Mouse (Mus musculus): Measurements from ENCODE around the gene Dlg2.

Dlg2 gene

DNA sequence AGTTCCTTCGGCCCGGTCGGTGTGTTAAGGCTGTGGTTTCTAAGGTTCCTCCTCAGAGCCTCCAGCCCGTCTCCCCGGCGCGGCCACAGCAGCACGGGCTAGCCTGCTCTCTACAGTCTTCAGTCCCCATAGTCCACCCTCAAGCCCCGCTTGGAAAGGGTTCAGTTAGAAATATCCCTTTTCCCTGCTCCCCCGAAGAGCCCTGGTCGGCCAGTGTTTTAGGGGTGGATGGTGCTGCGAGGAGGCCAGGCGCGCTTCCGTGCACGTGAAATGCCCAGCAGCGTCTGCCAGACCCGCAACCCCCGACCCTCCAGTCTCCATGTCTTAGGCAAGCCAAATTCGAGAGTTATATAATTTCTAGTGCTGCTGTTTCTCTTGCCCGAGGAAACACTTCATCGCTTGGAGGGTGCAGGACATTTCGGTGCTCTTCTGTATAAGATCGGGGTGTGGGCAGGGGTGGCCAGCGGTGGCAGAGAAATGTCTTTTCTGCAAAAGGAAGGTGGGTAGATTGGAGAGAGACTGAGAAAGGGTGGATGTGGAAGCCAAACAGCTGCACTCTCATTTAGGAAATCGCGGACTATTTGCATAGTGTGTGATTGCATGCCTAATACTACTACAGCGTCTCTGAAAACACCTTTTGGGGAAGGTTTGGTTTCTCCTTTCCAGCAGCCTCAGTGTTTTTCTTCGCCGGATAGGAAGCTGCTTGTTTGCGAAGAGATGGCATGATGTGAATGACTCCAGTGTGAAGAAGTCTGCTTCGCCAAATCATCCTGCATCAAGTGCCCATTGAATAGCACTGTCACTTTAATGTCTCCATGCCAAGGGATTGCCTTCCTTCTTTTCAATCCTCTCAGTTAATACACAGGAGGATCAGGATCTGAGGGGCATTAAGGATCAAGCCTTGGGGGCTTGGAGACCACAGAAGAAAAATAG is at the start of gene Dlg2:
Dlg2 (plus strand) TSS at position 360 of the 933 bp plus-strand sequence.
- DNase-seq (ENCODE audit: low read depth, low spot score), result no peak

DNA sequence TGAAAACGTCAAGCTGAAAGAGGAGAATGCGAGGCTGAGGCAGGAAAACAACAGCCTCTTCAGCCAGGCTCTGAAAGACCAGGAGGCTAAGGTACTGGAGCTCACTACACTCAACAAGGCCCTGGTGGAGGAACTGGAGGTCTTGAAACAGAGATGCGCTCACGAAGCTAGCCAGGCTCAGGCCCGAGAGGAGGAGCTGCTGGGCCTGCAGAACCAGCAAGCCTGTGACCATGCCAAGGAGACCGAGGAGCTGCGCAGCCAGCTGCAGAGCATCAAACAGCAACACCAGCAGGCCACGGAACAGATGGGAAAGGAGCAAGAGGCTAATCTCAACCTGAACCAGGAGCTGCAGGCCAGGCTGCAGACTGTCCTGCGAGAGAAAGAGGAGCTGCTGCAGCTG is 49.5 kb upstream of the Dlg2 start:
- DNase-seq (ENCODE audit: low read depth, low spot score), result no peak

DNA sequence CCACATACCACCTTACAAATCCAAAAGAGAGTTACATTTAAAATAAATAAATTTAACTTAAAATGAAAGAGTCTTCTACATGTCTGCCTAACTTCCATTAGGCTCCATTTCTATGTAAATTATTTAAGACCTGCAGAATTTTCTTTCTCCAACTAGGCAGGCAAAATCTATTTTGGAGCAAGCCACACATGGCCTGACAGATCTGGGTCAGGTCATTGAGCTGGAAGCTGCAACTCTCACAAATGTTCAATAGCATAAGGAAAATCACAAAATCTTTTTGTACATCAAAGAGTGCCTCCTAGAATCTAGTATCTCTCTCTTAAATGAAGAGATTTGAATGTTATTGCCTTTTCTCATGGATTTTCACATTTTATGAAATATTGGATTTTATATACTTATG is 44.3 kb upstream of the Dlg2 start:
- DNase-seq (ENCODE audit: low read depth, low spot score), result no peak

DNA sequence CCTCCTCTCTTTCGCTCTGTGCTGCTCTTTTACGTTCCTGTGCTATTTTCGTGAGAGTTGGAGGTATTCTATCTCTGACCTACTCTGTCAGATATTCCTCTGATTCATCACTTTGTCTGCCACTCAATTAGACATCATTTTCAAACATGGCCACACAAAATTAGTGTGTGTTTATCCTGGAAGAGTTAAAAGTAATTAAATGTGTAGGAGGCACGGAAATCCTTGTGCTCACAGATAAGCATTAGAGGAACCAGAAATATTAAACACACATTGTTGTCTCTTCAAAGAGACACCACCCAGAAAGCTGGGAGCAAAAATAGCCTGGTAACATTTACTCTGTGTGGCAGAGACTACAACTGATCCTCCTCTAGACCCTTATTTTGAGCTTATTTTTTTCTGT is 36.4 kb upstream of the Dlg2 start:
- DNase-seq (ENCODE audit: low read depth, low spot score), result no peak

- no peak for DNase-seq (ENCODE audit: low read depth, low spot score)
Measured at GRCm38 (mm10) chr7:90442070-90442469, 34.4 kb upstream of the Dlg2 start.

DNA sequence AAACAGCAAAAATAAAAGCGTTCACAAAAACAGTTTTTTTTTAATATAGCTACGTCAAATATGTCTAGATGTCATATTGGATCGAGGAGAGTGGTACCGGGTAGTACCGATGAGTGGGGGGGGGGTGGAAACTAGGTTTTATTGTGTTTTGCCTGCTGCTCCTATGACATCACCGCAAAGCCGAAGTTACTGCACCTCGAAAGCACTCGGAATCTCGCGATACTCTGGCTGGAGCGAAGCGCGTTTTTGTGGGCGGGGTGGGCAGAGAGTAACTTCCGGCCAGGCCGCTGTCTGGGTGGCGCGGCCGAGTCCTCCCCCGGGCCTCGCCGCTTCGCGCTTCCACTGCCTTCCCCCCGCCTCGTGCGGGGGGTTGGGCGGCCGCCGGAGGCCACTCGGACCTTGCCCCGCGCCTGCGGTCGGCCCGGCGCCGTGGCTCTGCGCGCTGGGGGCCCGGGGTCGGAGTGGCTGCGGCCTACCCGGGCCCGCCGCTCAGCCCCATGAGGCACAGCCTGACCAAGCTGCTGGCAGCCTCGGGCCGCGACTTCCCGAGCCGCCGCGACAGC is 33.9 kb upstream of the Dlg2 start, which contains the start of gene Crebzf:
Crebzf (plus strand) TSS at position 212 of the 563 bp plus-strand sequence.
- peak; percentile 97 for DNase-seq (ENCODE audit: low read depth, low spot score)

GRCm38 (mm10) chr7:90443101-90444091 is 33.1 kb upstream of the Dlg2 start:
- peak; percentile 80 for DNase-seq (ENCODE audit: low read depth, low spot score)

GRCm38 (mm10) chr7:90444206-90444605 is 32.3 kb upstream of the Dlg2 start:
- peak; percentile 46 for DNase-seq (ENCODE audit: low read depth, low spot score)

- DNase-seq (ENCODE audit: low read depth, low spot score), result peak; percentile 60
Measured at GRCm38 (mm10) chr7:90456149-90456844, 20.2 kb upstream of the Dlg2 start.

DNA sequence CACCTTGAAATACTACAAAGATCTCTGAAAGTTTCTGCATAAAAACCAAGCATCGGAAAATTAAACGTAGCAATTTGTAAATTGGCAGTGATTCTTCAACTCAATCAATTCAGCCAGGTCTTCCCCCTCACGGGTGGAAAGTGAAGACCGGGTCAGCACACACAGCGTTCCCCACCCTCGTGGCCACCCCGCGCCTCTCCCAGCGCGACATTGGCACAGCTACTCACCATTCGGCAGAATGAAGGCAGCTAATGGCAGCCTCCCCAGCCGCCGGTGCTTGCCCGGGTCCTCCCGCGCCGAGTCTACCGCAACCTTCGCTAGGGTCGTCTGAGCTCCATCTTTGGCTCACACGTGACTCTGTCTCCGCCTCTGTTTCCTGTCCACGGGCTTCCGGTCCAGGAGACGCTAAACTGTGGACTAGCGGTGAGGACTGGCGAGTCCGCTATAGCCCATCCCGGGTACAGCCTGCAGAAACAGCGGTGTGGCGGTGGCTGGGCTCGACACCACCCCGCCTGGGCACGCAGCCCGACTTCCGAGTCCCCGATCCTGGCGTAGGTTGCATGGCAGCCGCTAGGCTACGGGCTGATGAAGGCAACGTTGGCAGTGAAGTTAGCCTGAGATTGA is 19.5 kb upstream of the Dlg2 start, which contains the start of gene Tmem126a:
Tmem126a (minus strand) TSS at position 385 of the 624 bp plus-strand sequence.
- peak; percentile 91 for DNase-seq (ENCODE audit: low read depth, low spot score)

DNA sequence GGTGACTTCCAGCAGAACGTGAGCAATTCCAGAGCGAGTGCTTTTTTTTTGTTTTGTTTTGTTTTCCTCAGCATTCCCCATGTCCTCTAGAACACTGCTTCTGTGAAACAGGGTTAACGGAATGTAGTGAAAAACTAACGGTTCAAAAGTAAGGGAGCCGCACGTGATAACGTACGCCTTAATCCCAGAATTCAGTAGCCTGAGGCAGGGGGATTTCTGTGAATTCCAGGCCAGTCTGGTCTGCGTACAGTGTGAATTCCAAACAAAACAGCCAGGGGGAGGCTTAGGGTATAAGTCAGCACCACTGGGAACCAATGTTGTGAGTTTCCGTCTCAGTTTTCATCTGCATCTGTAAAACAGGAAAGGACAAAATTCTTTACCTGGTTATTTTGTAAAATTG is 19.0 kb upstream of the Dlg2 start:
- no peak for DNase-seq (ENCODE audit: low read depth, low spot score)

GRCm38 (mm10) chr7:90460330-90460729 is 16.1 kb upstream of the Dlg2 start:
- DNase-seq (ENCODE audit: low read depth, low spot score), result no peak

GRCm38 (mm10) chr7:90460930-90461329 is 15.5 kb upstream of the Dlg2 start:
- no peak for DNase-seq (ENCODE audit: low read depth, low spot score)

GRCm38 (mm10) chr7:90461441-90461840 is 15.0 kb upstream of the Dlg2 start:
- no peak for DNase-seq (ENCODE audit: low read depth, low spot score)

- no peak for DNase-seq (ENCODE audit: low read depth, low spot score)
Measured at GRCm38 (mm10) chr7:90473511-90473910, 3.0 kb upstream of the Dlg2 start.

DNA sequence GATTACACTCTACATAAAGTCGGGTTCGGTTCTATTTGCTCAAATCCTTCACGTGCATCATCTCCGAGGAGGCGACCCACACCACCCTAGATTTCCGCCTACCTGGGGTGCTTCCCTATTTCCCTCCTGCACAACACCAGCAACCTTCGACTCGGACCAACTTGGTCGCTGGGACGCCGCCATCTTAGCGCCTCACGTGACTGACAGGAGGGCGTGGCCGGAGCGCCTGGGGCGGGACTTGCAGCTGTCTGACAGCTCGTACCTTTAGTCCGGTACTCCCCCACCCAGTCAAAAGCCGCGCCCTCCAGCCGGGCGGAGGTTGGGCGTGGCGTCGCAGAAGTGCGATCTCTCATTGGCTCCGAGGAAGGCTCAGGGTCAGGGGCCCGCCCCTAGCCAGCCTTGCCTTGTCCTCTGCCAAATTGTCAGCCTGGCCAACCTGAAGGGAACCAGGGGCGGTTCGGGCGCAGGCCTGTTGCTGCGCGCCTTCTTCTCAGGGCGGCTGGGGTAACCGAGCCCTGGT is 619 bp upstream of the Dlg2 start, which contains the start of gene Tmem126b:
Tmem126b (minus strand) TSS at position 209 of the 520 bp plus-strand sequence.
- DNase-seq (ENCODE audit: low read depth, low spot score), result peak; percentile 99

- no peak for DNase-seq (ENCODE audit: low read depth, low spot score)
Measured at GRCm38 (mm10) chr7:90482607-90483006, 6.1 kb downstream of the Dlg2 start.

DNA sequence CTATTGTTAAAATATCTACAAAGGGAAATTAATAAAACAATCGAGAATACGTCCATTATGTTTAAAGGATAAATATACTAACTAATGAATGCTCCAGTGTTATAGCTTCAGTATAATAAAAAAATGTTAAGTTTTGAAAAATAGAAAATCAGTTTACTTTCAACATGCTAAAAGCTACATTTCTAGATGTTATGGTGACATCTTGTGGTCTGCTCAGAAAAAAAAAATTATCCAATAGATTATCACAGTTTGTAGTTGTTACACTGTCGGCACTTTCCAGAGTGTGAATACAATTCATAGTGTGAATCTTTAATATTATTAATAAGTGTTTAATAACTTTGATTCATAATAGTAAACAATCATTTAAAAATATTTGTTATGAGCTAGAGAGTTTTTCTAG is 31.7 kb downstream of the Dlg2 start:
- DNase-seq (ENCODE audit: low read depth, low spot score), result peak; percentile 20

DNA sequence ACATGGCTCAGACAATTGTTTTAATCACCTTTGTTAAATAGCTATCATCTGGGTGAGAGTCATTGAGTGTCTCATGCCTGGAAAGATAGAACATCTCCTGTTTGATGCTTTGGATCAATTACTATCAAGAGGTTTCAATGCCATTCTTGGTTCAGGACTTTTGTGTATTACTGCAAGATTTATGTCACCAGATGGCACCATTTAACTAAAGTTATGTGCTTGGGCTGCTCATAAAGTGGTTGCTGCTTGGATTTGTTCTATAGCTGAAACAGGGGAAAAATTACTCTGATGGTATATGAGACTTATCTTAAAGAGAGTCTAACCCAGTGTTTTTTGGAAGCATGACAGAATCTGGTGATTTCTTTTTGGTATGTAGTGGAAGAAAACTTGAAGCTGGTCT is 35.8 kb downstream of the Dlg2 start:
- DNase-seq (ENCODE audit: low read depth, low spot score), result no peak
